Mouse (Mus musculus) limb, embryonic 14.5 days (tissue): ENCODE results near the gene Lif. TPM values are rescaled to one million over a fixed set of nuclear protein-coding genes. Genes with fewer than 3 reads are reported as not detected.

ENCODE experiments used
- ATAC-seq: fragments of 200-750 bp; cut with Nextera tagmentation; 2 replicates; pipeline ENCODE4 v1.8.0; 2017; ENCODE audit warnings: low read depth, moderate number of reproducible peaks, moderate TSS enrichment; ENCODE audit not compliant: low FRiP score
- DNase-seq: peaks from one replicate; pipeline ENCODE4 v3.0.0-alpha.2; 2015; ENCODE audit warnings: low spot score
- H3K27ac ChIP-seq: fragments of 300-500 bp; sonication (generic); replicated peaks from 2 replicates; pipeline ENCODE4 v1.5.1; 2014; ENCODE audit warnings: low read depth, mild to moderate bottlenecking, low read length, moderate library complexity, mixed read lengths
- H3K27me3 ChIP-seq: fragments of 300-500 bp; sonication (generic); 2 replicates; pipeline ENCODE4 v1.6.1; 2014; ENCODE audit warnings: low read length, mixed read lengths; ENCODE audit not compliant: control insufficient read depth, insufficient read depth
- H3K36me3 ChIP-seq: fragments of 300-500 bp; sonication (generic); 2 replicates; pipeline ENCODE4 v1.6.1; 2014; ENCODE audit warnings: mild to moderate bottlenecking, low read length, moderate library complexity, mixed read lengths; ENCODE audit not compliant: control insufficient read depth, insufficient read depth
- H3K4me1 ChIP-seq: fragments of 300-500 bp; sonication (generic); 2 replicates; pipeline ENCODE4 v1.6.1; 2014; ENCODE audit warnings: antibody characterized with exemption, low read length, mixed read lengths; ENCODE audit not compliant: control insufficient read depth, insufficient read depth
- H3K4me2 ChIP-seq: fragments of 300-500 bp; sonication (generic); replicated peaks from 2 replicates; pipeline ENCODE4 v1.6.1; 2014; ENCODE audit warnings: low read depth, mild to moderate bottlenecking, low read length, moderate library complexity; ENCODE audit not compliant: severe bottlenecking
- H3K4me3 ChIP-seq: fragments of 300-500 bp; sonication (generic); replicated peaks from 2 replicates; pipeline ENCODE4 v1.5.1; 2014; ENCODE audit warnings: low read length
- H3K9ac ChIP-seq: fragments of 300-500 bp; sonication (generic); 2 replicates; pipeline ENCODE4 v1.6.1; 2014; ENCODE audit warnings: mild to moderate bottlenecking, low read depth, low read length, moderate library complexity; ENCODE audit not compliant: severe bottlenecking
- H3K9me3 ChIP-seq: fragments of 300-500 bp; sonication (generic); 2 replicates; pipeline ENCODE4 v1.6.1; 2016; ENCODE audit warnings: low read length; ENCODE audit not compliant: control insufficient read depth
- POLR2A ChIP-seq: fragments of 200-500 bp; IDR thresholded peaks from 2 replicates; pipeline ENCODE4 v1.8.0; 2012; ENCODE audit warnings: inconsistent platforms, mild to moderate bottlenecking, moderate library complexity, borderline replicate concordance; ENCODE audit not compliant: insufficient read depth, insufficient read length; ENCODE audit errors: extremely low read depth
- WGBS: fragments of 180-500 bp; shearing (Covaris S2); extraction: QIAGEN DNeasy Blood & Tissue Kit; methylation state at CpG from one replicate; pipeline ENCODE4 v1.1.7; 2014; 5-methylcytosine and 5-hydroxymethylcytosine counted together
- polyA plus RNA-seq, 2 experiments: library from polyadenylated mRNA; depleted of rRNA in 1 of 2; stranded (reverse) in 1 of 2; unstranded in 1 of 2; fragments of >200 nt; fragmentation: Nextera tagmentation in 1 of 2; extraction: Ambion mirVana in 1 of 2; gene quantifications; 2 replicates each; pipeline versions ENCODE4 v1.2.1 to v1.2.3; 2012 to 2014

The Lif gene
- polyA plus RNA-seq, 2 experiments, result 0.50 to 0.89 TPM

DNA sequence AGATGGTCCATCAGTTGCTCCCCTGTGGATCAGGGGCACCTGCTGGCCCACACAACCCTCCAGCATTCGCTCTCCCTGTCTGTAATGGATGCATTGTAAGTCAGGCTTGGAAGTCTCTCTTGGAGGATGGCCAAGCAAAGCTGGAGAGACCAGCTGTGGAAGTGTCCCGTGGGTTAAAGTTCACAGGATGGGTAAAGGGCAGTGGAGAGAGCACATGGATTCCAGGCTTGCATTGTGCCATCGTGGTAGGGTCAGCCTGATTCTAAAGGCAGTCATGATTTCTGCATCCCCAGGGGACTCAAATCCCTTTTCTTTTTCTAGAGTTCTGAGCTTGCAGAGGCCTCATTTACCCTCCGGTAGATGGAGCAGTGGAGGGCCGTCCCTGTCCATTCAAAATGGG is 399 bp downstream of the Lif start:
- H3K4me3 ChIP-seq, result no peak overlapping the region
- WGBS, result 67% methylated on average over 5 of the region's 5 CpGs
- peaks cover 31% of the 10 kb centered on the region for H3K4me1 ChIP-seq
- no peak overlapping the region for H3K4me2 ChIP-seq
- ATAC-seq, result no peak
- no peaks in the 10 kb centered on the region for H3K36me3 ChIP-seq
- H3K27me3 ChIP-seq, result no peaks in the 10 kb centered on the region
- no peak overlapping the region for H3K9ac ChIP-seq
- TF ChIP-seq POLR2A, result no peak
- no peak overlapping the region for H3K27ac ChIP-seq
- H3K9me3 ChIP-seq, result no peaks in the 10 kb centered on the region
- DNase-seq, result no peak

DNA sequence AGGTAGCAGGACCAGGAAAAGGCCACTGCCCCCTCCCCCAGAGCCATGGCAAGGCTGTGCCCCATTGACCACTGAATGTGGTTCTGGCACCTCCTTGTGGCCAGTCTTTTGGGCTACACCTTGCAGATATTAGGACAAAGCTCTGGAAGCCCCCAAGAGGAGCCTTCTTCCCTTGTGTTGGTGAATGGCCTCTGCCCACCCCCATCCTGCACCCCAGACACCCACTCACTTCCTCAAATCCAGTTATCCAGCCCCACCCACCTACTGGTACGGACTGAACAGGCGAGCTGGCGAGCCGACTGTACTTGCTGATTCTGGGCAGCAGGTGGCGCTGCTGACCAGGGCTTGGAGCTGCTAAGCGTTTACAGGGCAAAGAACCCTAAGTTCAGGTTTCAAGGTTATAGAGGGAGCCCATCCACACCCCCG is 1.3 kb downstream of the Lif start:
- H3K36me3 ChIP-seq, result no peaks in the 10 kb centered on the region
- H3K4me3 ChIP-seq, result no peak overlapping the region
- peak; percentile 45; the same call in 1 of the 2 replicates for ATAC-seq
- WGBS, result under 1% methylated on average over 7 of the region's 7 CpGs
- H3K27ac ChIP-seq, result no peak overlapping the region
- no peaks in the 10 kb centered on the region for H3K9me3 ChIP-seq
- H3K9ac ChIP-seq, result no peak overlapping the region
- H3K4me2 ChIP-seq, result peak overlapping the region; percentile 42; the same call in 1 of the 2 replicates
- DNase-seq, result peak; percentile 73
- TF ChIP-seq POLR2A, result no peak
- peaks cover 40% of the 10 kb centered on the region for H3K4me1 ChIP-seq
- no peaks in the 10 kb centered on the region for H3K27me3 ChIP-seq

DNA sequence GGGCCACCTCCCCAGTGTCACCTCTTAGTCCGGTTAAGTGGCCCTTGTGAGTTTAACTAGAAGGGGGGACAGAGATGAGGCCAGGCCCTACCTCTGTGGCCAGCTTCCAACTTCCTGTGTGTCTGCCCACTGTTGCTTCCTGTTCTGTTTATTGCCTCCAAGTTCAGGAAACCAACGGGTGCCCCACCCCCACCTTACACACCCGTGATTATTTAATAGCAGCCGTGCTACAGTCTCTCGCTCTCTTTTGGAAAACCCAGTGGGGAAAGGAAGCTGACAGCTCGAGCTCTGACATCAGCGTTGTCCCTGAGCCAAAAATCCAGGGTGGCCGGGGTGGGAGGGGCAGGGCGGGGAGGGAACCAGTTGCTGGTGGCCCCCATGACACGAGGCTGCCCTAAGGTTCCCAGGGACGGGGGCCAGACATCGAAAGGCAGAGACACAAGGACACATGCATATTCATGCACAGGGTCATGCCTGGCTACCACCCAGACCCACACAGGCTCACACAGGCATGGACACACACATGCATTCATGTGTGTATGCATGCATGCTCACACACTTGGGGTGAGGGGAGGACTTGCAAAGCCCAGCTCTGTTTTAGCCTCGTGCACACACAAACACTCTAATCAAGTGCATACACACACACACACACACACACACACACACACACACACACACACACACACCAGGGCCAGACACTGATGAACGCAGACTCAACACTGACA is 3.3 kb downstream of the Lif start:
- Histone ChIP-seq H3K27me3 (peaks cover 8% of the 10 kb centered on the region; the same call in 1 of the 2 replicates), H3K27ac (no peak overlapping the region), H3K9me3 (no peaks in the 10 kb centered on the region), H3K4me2 (peak overlapping the region; percentile 15; the same call in 1 of the 2 replicates), H3K9ac (0 out of 2 replicates have a peak overlapping the region, but pooled peaks have one; percentile 7), H3K4me1 (peaks cover 40% of the 10 kb centered on the region), H3K4me3 (no peak overlapping the region), H3K36me3 (no peaks in the 10 kb centered on the region)
- DNase-seq, result peak; percentile 52
- ATAC-seq, result no peak; the same call in 1 of the 2 replicates
- 27% methylated on average over 14 of the region's 14 CpGs for WGBS
- TF ChIP-seq POLR2A, result no peak

DNA sequence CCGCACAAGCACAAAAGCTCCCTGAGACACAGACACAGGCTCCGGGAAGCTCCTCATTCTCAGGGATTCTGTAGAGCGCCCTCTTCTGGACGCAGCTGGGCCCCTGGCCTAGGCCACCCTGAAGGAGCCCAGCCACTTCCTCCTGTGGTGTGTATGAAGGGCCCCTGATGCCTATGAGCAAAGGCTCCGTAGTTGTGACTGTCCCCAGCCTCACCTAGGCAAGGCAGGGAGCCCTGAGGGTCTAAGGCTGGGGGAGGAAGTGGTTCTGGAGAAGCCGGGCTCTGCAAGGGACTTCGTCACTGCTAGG is 3.8 kb downstream of the Lif start:
- Histone ChIP-seq H3K4me2 (no peak overlapping the region), H3K27ac (no peak overlapping the region), H3K36me3 (no peaks in the 10 kb centered on the region), H3K9me3 (no peaks in the 10 kb centered on the region), H3K27me3 (peaks cover 13% of the 10 kb centered on the region; the same call in 1 of the 2 replicates), H3K4me3 (no peak overlapping the region), H3K9ac (0 out of 2 replicates have a peak overlapping the region, but pooled peaks have one; percentile 7), H3K4me1 (peaks cover 40% of the 10 kb centered on the region)
- TF ChIP-seq POLR2A, result no peak
- 57% methylated on average over 7 of the region's 7 CpGs for WGBS
- ATAC-seq, result no peak
- DNase-seq, result no peak

DNA sequence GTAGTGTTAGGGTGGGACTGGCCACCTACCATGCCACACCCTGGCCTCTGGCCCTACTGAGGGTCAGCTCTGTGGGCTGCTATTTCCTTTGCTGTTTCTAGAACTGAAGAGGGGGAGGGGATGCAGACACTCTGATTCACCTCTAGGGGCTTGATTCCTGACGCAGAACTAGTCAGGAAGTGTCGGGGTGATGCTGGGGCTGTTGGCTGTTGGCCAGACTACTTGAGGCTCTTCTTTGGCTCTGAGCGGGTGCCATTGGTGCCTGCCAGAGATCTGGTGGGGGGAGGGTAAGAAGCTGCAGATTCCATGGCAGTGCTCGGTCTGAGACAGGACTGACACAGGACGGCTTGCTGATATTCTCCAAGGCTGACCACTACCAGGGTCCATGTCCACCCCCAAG is 4.6 kb downstream of the Lif start:
- Histone ChIP-seq H3K36me3 (no peaks in the 10 kb centered on the region), H3K4me3 (no peak overlapping the region), H3K4me2 (no peak overlapping the region), H3K9ac (no peak overlapping the region), H3K27ac (no peak overlapping the region), H3K27me3 (peaks cover 19% of the 10 kb centered on the region), H3K9me3 (no peaks in the 10 kb centered on the region), H3K4me1 (peaks cover 40% of the 10 kb centered on the region)
- ATAC-seq, result no peak
- 19% methylated on average over 5 of the region's 5 CpGs for WGBS
- peak; percentile 57 for DNase-seq
- TF ChIP-seq POLR2A, result no peak
